Comparison of ENCODE assay signal across 8 mouse cellular contexts in genomic region chr2:103424349-103425026, GRCm38 (mm10). TPM values are rescaled to one million over a fixed set of nuclear protein-coding genes. Genes with fewer than 3 reads are reported as not detected.
A peak's percentile ranks its signal among the peaks of the same experiment; 100 is the strongest.
DNase-seq lines count a peak whose midpoint lies in the region; ATAC-seq and TF ChIP-seq lines count a peak whose summit lies in the region.

No protein-coding gene starts in this region.

- TF ChIP-seq CTCF in midbrain, postnatal 0 days (IDR thresholded peaks at IDR 0.05) = peak; percentile 90

- no peaks in the 10 kb centered on the region for H3K36me3 ChIP-seq in liver, embryonic 11.5 days (ENCODE audit: control insufficient read depth, insufficient read depth, low read length)
- H3K36me3 ChIP-seq in intestine, embryonic 16.5 days (ENCODE audit: control insufficient read depth, insufficient read depth, low read length) = no peaks in the 10 kb centered on the region
- H3K36me3 ChIP-seq in midbrain, postnatal 0 days (ENCODE audit: insufficient read depth, low read length) = no peaks in the 10 kb centered on the region
- H3K36me3 ChIP-seq in splenic B cell, adult 2 months (ENCODE audit: control insufficient read depth, insufficient read depth, low read length, poor library complexity, severe bottlenecking) = no peaks in the 10 kb centered on the region

- no peak overlapping the region for H3K9ac ChIP-seq in liver, embryonic 11.5 days (ENCODE audit: low read depth, low read length)
- no peak overlapping the region for H3K9ac ChIP-seq in intestine, embryonic 16.5 days (ENCODE audit: low read depth, low read length)
- H3K9ac ChIP-seq in midbrain, postnatal 0 days (replicated peaks; ENCODE audit: low read length, poor library complexity, severe bottlenecking) = no peak overlapping the region

- ATAC-seq in liver, embryonic 11.5 days (replicated peaks; ENCODE audit: low FRiP score) = no peak
- ATAC-seq in intestine, embryonic 16.5 days = peak; percentile 52; the same call in 1 of the 2 replicates
- peak; percentile 70 for ATAC-seq in midbrain, postnatal 0 days (ENCODE audit: low FRiP score)

- H3K4me1 ChIP-seq in liver, embryonic 11.5 days (replicated peaks; ENCODE audit: control insufficient read depth, insufficient read depth, low read length) = no peaks in the 10 kb centered on the region
- no peaks in the 10 kb centered on the region for H3K4me1 ChIP-seq in intestine, embryonic 16.5 days (ENCODE audit: control insufficient read depth, insufficient read depth, low read length)
- peaks cover 7% of the 10 kb centered on the region; the same call in 1 of the 2 replicates for H3K4me1 ChIP-seq in midbrain, postnatal 0 days (ENCODE audit: insufficient read depth, low read length)

- H3K27me3 ChIP-seq in liver, embryonic 11.5 days (replicated peaks; ENCODE audit: control insufficient read depth, insufficient read depth, low read length) = no peaks in the 10 kb centered on the region
- no peaks in the 10 kb centered on the region for H3K27me3 ChIP-seq in intestine, embryonic 16.5 days (replicated peaks; ENCODE audit: control insufficient read depth, insufficient read depth, low read length)
- no peaks in the 10 kb centered on the region for H3K27me3 ChIP-seq in midbrain, postnatal 0 days (ENCODE audit: insufficient read depth, low read length)
- H3K27me3 ChIP-seq in splenic B cell, adult 2 months (ENCODE audit: control insufficient read depth, insufficient read depth, low read length, poor library complexity, severe bottlenecking) = no peaks in the 10 kb centered on the region

- no peak overlapping the region for H3K4me2 ChIP-seq in liver, embryonic 11.5 days
- 0 out of 2 replicates have a peak overlapping the region, but pooled peaks have one; percentile 13 for H3K4me2 ChIP-seq in intestine, embryonic 16.5 days (ENCODE audit: low read depth, low read length)
- peak overlapping the region; percentile 34 for H3K4me2 ChIP-seq in midbrain, postnatal 0 days (ENCODE audit: low read depth, low read length, poor library complexity, severe bottlenecking)

- intact Hi-C loops in left cerebral cortex, postnatal 36 days (cut with DNase I) = no loop called here

- H3K4me3 ChIP-seq in liver, embryonic 11.5 days (ENCODE audit: low read depth, low read length) = no peak overlapping the region
- H3K4me3 ChIP-seq in intestine, embryonic 16.5 days (ENCODE audit: low read length) = no peak overlapping the region
- no peak overlapping the region for H3K4me3 ChIP-seq in midbrain, postnatal 0 days (ENCODE audit: low read depth, low read length)

- H3K27ac ChIP-seq in liver, embryonic 11.5 days (ENCODE audit: low read depth, low read length) = no peak overlapping the region
- no peak overlapping the region for H3K27ac ChIP-seq in intestine, embryonic 16.5 days (ENCODE audit: low read length)
- H3K27ac ChIP-seq in midbrain, postnatal 0 days (ENCODE audit: low read depth, low read length) = no peak overlapping the region

- 27% methylated on average over 12 of the region's 12 CpGs for WGBS in liver, embryonic 11.5 days
- 25% methylated on average over 12 of the region's 12 CpGs for WGBS in intestine, embryonic 16.5 days
- 18% methylated on average over 12 of the region's 12 CpGs for WGBS in midbrain, postnatal 0 days

- no peaks in the 10 kb centered on the region for H3K9me3 ChIP-seq in liver, embryonic 11.5 days (ENCODE audit: control insufficient read depth, low read length)
- H3K9me3 ChIP-seq in intestine, embryonic 16.5 days (ENCODE audit: control insufficient read depth, low read length) = no peaks in the 10 kb centered on the region
- no peaks in the 10 kb centered on the region for H3K9me3 ChIP-seq in midbrain, postnatal 0 days (ENCODE audit: low read length)

- peak; percentile 57 for DNase-seq in liver
- DNase-seq in liver, embryonic 11.5 days (ENCODE audit: low spot score) = no peak
- DNase-seq in cerebellum, postnatal 10 days = peak; percentile 79 to 82
- DNase-seq in frontal cortex, postnatal 14 days (ENCODE audit: low spot score in 2 of 2) = peak; percentile 38 to 68
- peak; percentile 61 to 71 for DNase-seq in left cerebral cortex, postnatal 36 days (ENCODE audit: low spot score in 2 of 2)
- peak; percentile 51 for DNase-seq in midbrain, postnatal 0 days (ENCODE audit: low spot score)
- peak; percentile 68 for DNase-seq in splenic B cell, adult 2 months (ENCODE audit: low read depth, low spot score)

RNA-seq across cellular contexts. Expression of gene Elf5, which starts 13.0 kb away (rescaled TPM):
- polyA plus RNA-seq in liver, embryonic 11.5 days (2014; fragmentation: Nextera tagmentation; extraction: Ambion mirVana) = not detected in 2 replicates
- 0.15 and 0.22 TPM in 2 replicates for polyA plus RNA-seq in intestine, embryonic 16.5 days (2015; fragmentation: Nextera tagmentation; extraction: Ambion mirVana)
- 1 to 10 TPM in 1 of 2 experiments, under 1 TPM in 1; 0.72 to 1.2 TPM for total RNA-seq in left cerebral cortex, postnatal 36 days (2021)
- total RNA-seq in midbrain, postnatal 0 days (2014; rRNA removed) = 1.3 TPM in 1 of 2 replicates, not detected in the other
- polyA plus RNA-seq in midbrain, postnatal 0 days (2015; fragmentation: Nextera tagmentation; extraction: Ambion mirVana) = 0.10 TPM in 1 of 2 replicates, not detected in the other
